Mouse (Mus musculus) megakaryocyte progenitor cell, adult 5-6 weeks (primary cell): ENCODE measurements at regions not wholly inside any gene's neighbourhood (a gene's known extent, or its start where the extent isn't known, plus 50 kb on each side); places are given as distances from the start of the nearest gene placed in this dataset.

ENCODE experiments used
- ATAC-seq: replicated peaks from 2 replicates; pipeline ENCODE4 v1.8.0; 2016; ENCODE audit warnings: mild to moderate bottlenecking, moderate TSS enrichment, inconsistent platforms; ENCODE audit not compliant: poor library complexity

GRCm38 (mm10) chr16:30854716-30855115, 226.5 kb downstream of the Xxylt1 start:
- 0 out of 2 replicates have a peak, but pooled peaks have one; percentile 3 for ATAC-seq

DNA sequence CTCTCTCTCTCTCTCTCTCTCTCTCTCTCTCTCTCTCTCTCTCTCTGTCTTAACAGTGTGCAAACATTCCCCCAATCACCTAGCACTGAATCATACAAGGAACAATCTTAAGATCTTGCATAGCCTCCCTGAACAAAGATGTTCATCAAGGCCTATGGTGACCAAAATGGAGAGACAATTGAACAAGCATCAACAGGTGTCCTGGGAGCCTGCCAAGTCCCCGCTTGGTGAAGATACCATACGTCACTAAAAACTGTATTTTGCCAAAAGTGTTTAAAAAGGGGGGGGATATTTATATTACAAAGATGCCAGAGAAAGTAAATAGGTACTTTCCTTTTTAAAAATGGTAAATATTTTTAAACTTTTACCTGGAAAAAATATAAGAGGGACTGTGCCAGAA, 223.6 kb downstream of the Xxylt1 start:
- ATAC-seq = no peak

GRCm38 (mm10) chr16:30869136-30869909, 211.9 kb downstream of the Xxylt1 start:
- ATAC-seq = no peak

DNA sequence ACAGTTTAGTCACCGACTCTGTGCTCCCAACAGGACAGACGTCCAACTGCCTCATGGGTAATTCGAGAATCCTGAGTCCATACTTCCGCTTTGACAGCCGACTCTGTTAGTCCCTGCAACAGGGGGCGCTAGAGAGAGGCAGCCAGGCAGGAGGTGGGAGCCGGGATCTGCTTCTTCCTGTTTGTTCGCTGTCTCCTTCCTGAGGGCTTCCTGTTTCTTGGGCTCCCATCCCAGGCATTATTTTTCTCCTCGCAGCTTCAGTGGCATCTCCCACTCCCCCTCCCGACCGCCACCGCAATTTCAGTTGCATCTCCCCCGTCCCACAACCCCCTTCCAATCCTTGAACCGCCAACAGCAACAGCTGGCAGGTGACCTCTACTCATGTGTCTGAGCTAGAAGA, 211.1 kb downstream of the Xxylt1 start:
- ATAC-seq = peak; percentile 38; the same call in 1 of the 2 replicates

GRCm38 (mm10) chr16:30870676-30871075, 210.6 kb downstream of the Xxylt1 start:
- no peak for ATAC-seq

DNA sequence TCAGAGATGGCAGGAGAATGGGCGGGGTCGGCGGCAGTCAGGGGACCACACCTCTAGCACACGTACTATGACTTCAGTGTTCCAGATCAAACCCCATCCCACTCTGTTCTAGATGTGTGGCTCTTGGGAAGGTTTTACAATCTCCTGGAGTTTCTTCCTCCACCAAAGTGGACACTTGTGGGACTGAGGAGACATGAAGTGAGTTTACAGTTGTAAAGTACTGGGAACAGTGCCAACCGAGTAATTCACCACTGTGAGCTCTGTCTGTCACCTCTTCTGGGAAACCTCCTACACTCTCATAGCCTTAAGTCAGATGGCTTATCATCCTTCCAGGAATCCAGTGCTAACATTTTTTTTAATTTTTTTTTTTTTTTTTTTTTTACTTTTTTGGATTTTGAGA, 209.1 kb downstream of the Xxylt1 start:
- ATAC-seq = no peak

GRCm38 (mm10) chr16:30873493-30874211, 207.6 kb downstream of the Xxylt1 start:
- peak; percentile 65 for ATAC-seq

DNA sequence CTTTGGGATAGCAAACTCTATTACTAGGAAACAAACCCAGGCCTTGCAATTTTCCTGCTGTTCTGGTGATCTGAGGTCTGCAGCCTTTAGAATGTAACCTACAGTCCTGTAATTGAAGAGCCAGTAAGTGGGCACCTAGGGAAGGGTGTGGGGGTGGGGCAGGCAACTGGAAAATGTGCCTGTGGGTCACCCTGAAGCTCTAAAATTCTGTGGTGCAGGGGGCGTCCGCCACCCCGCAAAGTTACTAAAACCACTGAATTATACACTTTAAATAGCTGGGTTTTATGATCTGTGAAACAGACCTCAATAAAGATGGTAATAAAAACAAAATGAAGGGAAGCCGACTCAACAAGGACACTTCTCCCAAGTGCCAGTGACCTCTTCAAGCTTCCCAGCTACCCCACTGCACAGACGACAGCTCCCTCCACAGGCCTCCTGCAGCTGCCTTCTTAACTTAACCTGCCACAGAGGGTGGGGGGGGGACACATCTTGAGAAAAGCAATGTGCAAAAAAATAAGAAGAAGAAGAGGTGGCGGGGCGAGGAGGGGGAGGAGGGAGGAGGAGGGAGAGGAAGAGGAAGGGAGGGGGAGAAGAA, 205.9 kb downstream of the Xxylt1 start:
- no peak for ATAC-seq

GRCm38 (mm10) chr16:30878821-30879220, 202.4 kb downstream of the Xxylt1 start:
- no peak for ATAC-seq

- ATAC-seq = no peak
Observed at GRCm38 (mm10) chr16:30879878-30880277, 201.4 kb downstream of the Xxylt1 start.

GRCm38 (mm10) chr16:30880682-30881081, 200.6 kb downstream of the Xxylt1 start:
- ATAC-seq = no peak

DNA sequence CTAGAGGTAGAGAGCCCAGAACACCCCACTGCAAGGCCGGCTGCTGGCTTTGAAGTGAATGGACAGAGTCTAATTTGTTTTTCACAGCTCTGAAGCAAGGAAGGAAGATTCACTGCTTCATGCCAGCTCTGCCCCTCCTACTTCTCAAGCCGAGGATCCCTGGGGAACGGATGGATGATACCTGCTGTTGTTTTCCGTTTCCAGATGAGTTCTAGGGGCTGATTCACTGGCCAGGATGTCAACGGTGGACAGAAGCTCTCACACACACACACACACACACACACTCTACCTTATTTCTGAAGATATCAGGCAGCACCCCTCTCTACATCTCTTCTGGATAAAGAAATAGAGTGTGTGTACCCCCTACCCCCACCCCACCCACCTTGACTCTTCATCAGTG, 200.0 kb downstream of the Xxylt1 start:
- ATAC-seq = no peak

DNA sequence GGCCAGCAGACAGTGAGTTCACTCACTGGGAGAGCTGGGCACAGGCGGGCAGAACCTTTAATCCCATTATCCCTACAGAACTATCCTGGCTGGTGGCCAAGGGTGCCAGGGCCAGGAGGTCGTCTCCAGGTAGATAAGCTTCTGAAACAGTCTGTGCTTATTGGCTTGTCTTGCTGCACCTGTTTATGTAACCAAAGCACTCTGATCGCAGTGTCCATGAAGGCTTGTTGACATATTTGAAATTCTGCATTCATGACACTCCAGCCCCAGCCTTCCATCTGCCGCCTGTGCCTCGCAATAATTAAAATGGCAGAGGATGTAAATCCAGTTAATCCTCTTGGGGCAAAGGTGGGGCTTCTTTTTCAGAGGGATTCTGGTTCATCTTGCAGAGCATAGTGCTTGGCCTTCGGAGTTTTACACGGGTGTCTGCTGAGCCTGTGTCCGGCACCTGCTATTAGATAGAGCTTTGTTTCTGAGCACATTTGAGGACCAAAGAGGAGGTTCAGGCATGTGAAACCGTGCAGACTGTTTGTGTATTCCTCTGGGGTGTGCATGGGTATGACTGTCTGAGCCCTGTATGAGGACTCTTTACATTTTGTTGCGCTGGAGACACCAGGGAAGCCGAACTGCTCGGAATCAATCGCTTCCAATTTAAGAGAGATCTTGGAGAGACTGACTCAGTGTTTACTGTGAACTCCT, 197.6 kb downstream of the Xxylt1 start:
- ATAC-seq = no peak

- no peak for ATAC-seq
Observed at GRCm38 (mm10) chr16:30884189-30884551, 197.1 kb downstream of the Xxylt1 start.

DNA sequence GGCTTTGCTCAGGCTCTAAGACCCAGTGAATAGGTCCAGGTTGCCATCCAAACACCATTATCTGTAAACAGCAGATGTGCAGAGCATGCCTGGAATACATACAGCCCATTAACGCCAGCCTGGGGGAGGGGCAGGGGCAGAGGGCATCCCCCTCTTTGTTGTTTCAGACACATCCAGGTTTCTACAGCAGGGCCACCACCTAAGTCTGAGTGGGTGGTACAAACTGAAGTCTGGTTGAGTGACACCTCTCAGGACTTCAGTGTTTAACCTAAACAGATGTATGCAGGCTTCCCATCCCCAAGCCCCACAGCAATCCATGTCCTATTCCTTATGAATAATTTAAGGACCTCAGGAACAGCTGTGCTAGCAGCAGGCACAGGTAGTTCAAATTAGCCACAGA, 194.2 kb downstream of the Xxylt1 start:
- no peak for ATAC-seq

GRCm38 (mm10) chr16:30887536-30887935, 193.7 kb downstream of the Xxylt1 start:
- no peak for ATAC-seq

DNA sequence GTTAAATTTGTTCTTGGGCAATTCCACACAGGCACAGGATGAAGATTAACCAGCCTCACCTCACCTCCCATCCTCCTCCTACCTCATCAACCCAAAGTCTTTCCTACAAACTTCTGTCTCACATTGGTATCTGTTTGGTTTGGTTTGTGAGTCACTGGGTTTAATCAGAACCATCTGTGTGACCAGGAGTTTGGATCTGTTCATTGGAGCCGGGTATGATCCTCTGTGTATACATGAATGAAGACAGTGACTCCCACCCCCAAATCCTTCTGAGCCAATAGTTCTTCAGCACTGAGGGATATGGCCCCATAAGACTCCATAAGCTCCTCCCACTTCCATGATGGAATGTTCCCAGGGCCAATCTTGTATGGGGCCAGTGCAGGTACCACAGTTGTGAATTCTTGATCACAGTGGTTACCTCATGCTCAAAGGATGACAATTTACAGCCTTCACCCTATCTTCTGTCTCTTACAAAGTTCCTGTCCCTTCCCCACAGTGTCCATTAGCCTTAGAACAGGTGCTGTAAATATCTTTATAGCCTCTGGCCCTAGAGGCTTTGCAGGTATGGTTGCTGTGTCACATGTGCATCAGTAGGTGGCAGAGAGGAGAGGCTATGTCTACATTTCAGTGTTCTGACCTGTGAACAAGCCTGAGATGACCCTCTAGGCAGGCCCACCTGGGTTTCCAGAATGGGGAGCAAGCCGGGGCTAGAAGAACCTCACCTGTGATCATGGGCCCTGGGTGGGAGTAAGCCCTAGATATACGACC, 192.5 kb downstream of the Xxylt1 start:
- no peak for ATAC-seq

DNA sequence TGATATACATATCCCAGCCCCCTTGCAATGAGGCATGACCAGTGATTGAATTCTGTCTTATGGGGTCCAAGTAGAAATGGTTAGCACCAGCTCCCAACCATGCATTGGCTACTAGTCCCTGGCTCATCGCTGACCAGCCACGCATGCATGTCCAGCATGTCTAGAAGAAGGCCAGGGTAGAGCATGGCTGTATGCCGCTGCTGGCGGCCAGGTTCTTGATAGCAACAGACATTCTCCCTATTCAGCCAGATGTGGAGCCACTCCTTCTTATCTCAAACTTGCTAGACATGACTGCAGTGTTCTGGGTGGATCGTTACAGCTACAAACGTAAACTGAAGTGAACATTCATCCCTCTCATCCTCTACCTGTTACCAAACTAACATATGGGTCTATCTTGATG, 188.6 kb downstream of the Xxylt1 start:
- ATAC-seq = no peak

DNA sequence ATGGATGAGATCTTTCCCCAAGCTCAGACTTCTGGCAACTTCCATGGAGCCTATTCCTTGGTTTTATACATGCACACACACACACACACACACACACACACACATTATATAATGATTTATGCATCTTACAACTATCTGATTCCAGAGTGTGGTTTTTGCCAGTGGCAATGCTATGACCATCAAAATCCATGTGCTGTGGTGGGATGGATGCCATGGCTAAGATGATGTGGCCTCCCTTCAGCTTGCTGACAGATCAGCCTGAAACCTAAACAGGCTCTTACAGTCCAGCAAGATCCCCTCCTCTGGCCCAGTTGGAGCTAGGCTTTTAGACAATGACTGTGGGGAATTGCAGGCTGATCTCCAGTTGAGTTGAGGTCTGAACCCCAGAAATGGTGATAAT, 187.1 kb downstream of the Xxylt1 start:
- ATAC-seq = no peak

DNA sequence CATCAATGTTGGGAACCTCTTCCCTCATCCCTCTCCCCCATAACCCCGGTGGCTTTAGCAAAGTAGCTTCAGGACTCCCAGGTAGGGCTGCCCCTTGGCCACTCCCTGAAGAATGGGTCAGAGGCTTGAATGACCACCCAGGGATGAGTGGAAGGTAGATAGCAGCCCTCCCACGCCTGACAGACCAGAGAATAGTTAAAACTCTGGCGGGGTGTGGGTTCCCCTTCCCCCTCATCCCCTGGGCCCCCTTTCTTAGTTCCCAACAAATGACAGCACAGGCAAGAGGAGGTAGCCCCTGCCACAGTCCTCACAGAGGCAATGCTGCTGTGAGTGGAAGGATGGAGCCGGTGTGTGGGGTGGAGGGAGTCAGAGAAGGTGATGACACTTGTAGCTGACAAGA, 186.2 kb downstream of the Xxylt1 start:
- ATAC-seq = no peak

GRCm38 (mm10) chr16:30897371-30897770, 183.9 kb downstream of the Xxylt1 start:
- ATAC-seq = no peak
